Mouse (Mus musculus): ENCODE measurements around the gene AC153137.1.
"Not testable (repeated sequence)": the region's sequence is repeated elsewhere in the genome, so short reads cannot be mapped to it uniquely, and the experiment has no call there.

Gene AC153137.1

GRCm38 (mm10) chr1:30977868-30978267, at the start of gene AC153137.1:
TSS of gene AC153137.1 (minus strand) at chr1:30977968.
- DNase-seq (ENCODE audit: low spot score), result not testable (repeated sequence)

- DNase-seq (ENCODE audit: low spot score), result no peak
Measured at GRCm38 (mm10) chr1:31023173-31023572, 45.4 kb upstream of the AC153137.1 start.

GRCm38 (mm10) chr1:31019283-31019682, 41.5 kb upstream of the AC153137.1 start:
- DNase-seq (ENCODE audit: low spot score), result no peak

- DNase-seq (ENCODE audit: low spot score), result no peak
Measured at GRCm38 (mm10) chr1:31017377-31017776, 39.6 kb upstream of the AC153137.1 start.

- no peak for DNase-seq (ENCODE audit: low spot score)
Measured at GRCm38 (mm10) chr1:31016068-31016467, 38.3 kb upstream of the AC153137.1 start.

- no peak for DNase-seq (ENCODE audit: low spot score)
Measured at GRCm38 (mm10) chr1:31015261-31015660, 37.5 kb upstream of the AC153137.1 start.

GRCm38 (mm10) chr1:30977239-30977638, 529 bp downstream of the AC153137.1 start:
- not testable (repeated sequence) for DNase-seq (ENCODE audit: low spot score)

- no peak for DNase-seq (ENCODE audit: low spot score)
Measured at GRCm38 (mm10) chr1:30951795-30952194, 26.0 kb downstream of the AC153137.1 start.

- peak; percentile 65 for DNase-seq (ENCODE audit: low spot score)
Measured at GRCm38 (mm10) chr1:30950456-30950835, 27.3 kb downstream of the AC153137.1 start.

GRCm38 (mm10) chr1:30949710-30950455, 27.9 kb downstream of the AC153137.1 start:
- peak; percentile 98 for DNase-seq (ENCODE audit: low spot score)

- DNase-seq (ENCODE audit: low spot score), result peak; percentile 59
Measured at GRCm38 (mm10) chr1:30948950-30949639, 28.7 kb downstream of the AC153137.1 start.

- peak; percentile 83 for DNase-seq (ENCODE audit: low spot score)
Measured at GRCm38 (mm10) chr1:30948361-30948949, 29.3 kb downstream of the AC153137.1 start.

GRCm38 (mm10) chr1:30945136-30945535, 32.6 kb downstream of the AC153137.1 start:
- DNase-seq (ENCODE audit: low spot score), result no peak

GRCm38 (mm10) chr1:30940571-30940970, 37.2 kb downstream of the AC153137.1 start:
- no peak for DNase-seq (ENCODE audit: low spot score)

GRCm38 (mm10) chr1:30938392-30938791, 39.4 kb downstream of the AC153137.1 start:
- DNase-seq (ENCODE audit: low spot score), result no peak

- no peak for DNase-seq (ENCODE audit: low spot score)
Measured at GRCm38 (mm10) chr1:30937396-30937965, 40.3 kb downstream of the AC153137.1 start.

GRCm38 (mm10) chr1:30936488-30936887, 41.3 kb downstream of the AC153137.1 start:
- DNase-seq (ENCODE audit: low spot score), result no peak

- no peak for DNase-seq (ENCODE audit: low spot score)
Measured at GRCm38 (mm10) chr1:30930823-30931222, 46.9 kb downstream of the AC153137.1 start.

GRCm38 (mm10) chr1:30930194-30930593, 47.6 kb downstream of the AC153137.1 start:
- no peak for DNase-seq (ENCODE audit: low spot score)
